Mouse (Mus musculus) heart, embryonic 14.5 days (tissue): ENCODE measurements around the gene Spry2. TPM values are rescaled to one million over a fixed set of nuclear protein-coding genes. Genes with fewer than 3 reads are reported as not detected.

Experiments used
- ATAC-seq: fragments of 200-750 bp; cut with Nextera tagmentation; 2 replicates; pipeline ENCODE4 v1.8.0; 2017; ENCODE audit warnings: low read depth, moderate TSS enrichment; ENCODE audit not compliant: insufficient number of reproducible peaks, insufficient read depth, low FRiP score
- H3K27ac ChIP-seq, 2 experiments: fragments of 200-500 bp in 1 of 2; fragments of 300-500 bp in 1 of 2; sonication (generic) in 1 of 2; replicated peaks in 1 of 2; 2 replicates each; pipeline ENCODE4 v1.5.1; 2012 to 2014; ENCODE audit warnings: low read depth in 2 of 2, low read length in 2 of 2, control low read depth in 1 of 2, mild to moderate bottlenecking in 1 of 2, mixed read lengths in 1 of 2; ENCODE audit not compliant: control insufficient read depth in 1 of 2, insufficient read depth in 1 of 2
- H3K27me3 ChIP-seq: fragments of 300-500 bp; sonication (generic); 2 replicates; pipeline ENCODE4 v1.6.1; 2014; ENCODE audit warnings: mild to moderate bottlenecking, low read length, control low read depth; ENCODE audit not compliant: control insufficient read depth, insufficient read depth
- H3K36me3 ChIP-seq: fragments of 300-500 bp; sonication (generic); 2 replicates; pipeline ENCODE4 v1.6.1; 2014; ENCODE audit warnings: mild to moderate bottlenecking, control low read depth, low read length, mixed read lengths; ENCODE audit not compliant: control insufficient read depth, insufficient read depth
- H3K4me1 ChIP-seq, 2 experiments: fragments of 200-500 bp in 1 of 2; fragments of 300-500 bp in 1 of 2; sonication (generic) in 1 of 2; 2 replicates each; pipeline ENCODE4 v1.6.1; 2012 to 2014; ENCODE audit warnings: low read length in 2 of 2, control low read depth in 1 of 2, mixed read lengths in 1 of 2; ENCODE audit not compliant: control insufficient read depth in 2 of 2, insufficient read depth in 2 of 2
- H3K4me2 ChIP-seq: fragments of 300-500 bp; sonication (generic); 2 replicates; pipeline ENCODE4 v1.6.1; 2014; ENCODE audit warnings: mild to moderate bottlenecking, low read length
- H3K4me3 ChIP-seq, 2 experiments: fragments of 200-500 bp in 1 of 2; fragments of 300-500 bp in 1 of 2; sonication (generic) in 1 of 2; 2 replicates each; pipeline ENCODE4 v1.5.1; 2012 to 2014; ENCODE audit warnings: low read length in 2 of 2, mild to moderate bottlenecking in 2 of 2, control low read depth in 1 of 2, low read depth in 1 of 2, moderate library complexity in 1 of 2; ENCODE audit not compliant: control insufficient read depth in 1 of 2, insufficient read depth in 1 of 2
- H3K9ac ChIP-seq: fragments of 300-500 bp; sonication (generic); 2 replicates; pipeline ENCODE4 v1.6.1; 2014; ENCODE audit warnings: mild to moderate bottlenecking, low read length
- H3K9me3 ChIP-seq: fragments of 300-500 bp; sonication (generic); 2 replicates; pipeline ENCODE4 v1.6.1; 2016; ENCODE audit warnings: low read length, control low read depth; ENCODE audit not compliant: control insufficient read depth
- WGBS: fragments of 180-500 bp; shearing (Covaris S2); extraction: QIAGEN DNeasy Blood & Tissue Kit; methylation state at CpG from one replicate; pipeline ENCODE4 v1.1.7; 2014; 5-methylcytosine and 5-hydroxymethylcytosine counted together
- polyA plus RNA-seq: library from polyadenylated mRNA; unstranded; fragments of >200 nt; fragmentation: Nextera tagmentation; extraction: Ambion mirVana; gene quantifications from 2 replicates; pipeline ENCODE4 v1.2.1, GENCODE M21; 2014

The Spry2 gene
- polyA plus RNA-seq = 62.9 and 66.4 TPM in 2 replicates

DNA sequence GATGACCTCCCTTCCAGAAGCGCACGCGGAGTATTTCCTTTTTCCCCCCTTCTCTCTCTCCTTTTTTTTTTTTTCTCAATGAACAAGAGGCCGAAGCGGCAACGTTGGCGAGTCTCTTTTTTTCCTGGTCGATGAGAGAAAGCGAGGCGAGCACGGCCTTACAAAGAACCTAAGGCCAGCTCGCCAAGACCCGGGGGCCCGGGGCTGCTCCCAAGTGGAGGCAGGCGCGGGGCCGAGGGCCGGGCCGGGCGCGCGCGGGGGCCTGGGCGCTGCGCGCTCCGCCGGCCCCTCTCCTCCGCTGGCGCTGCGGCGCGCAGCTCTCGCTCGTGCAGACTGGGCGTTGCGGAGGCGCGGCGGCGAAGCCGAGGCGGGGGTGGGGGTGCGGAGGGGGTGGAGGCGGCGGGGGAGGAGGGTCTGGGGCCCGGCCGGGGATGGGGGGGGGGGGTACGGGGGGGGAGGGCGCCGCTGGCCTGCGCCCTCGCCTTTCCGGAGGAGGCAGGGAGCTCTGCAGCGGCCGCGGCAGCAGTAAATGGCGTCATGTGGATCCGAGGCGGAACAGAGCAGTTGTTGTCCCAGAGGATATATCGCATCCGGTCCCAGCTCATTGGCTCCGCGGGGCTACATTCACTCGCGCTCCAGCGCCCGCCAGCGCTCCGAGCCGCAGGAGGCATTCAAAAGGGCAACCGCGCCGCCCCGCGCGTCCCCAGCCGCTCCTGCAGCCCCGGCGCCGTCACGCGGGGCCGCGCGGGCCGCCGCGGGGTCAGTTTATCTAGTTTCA, at the start of gene Spry2:
Gene Spry2 (minus strand): TSS at position 29 of the 778 bp plus-strand sequence.
- H3K4me3 ChIP-seq = peak within 1 kb of the TSS; percentile 91 to 99
- H3K9me3 ChIP-seq = no peaks in the 10 kb centered on the region
- H3K4me2 ChIP-seq = peak within 1 kb of the TSS; percentile 98
- H3K36me3 ChIP-seq = peaks cover 13% of the 10 kb centered on the region
- H3K27me3 ChIP-seq = no peaks in the 10 kb centered on the region
- WGBS = under 1% methylated on average over 72 of the region's 89 CpGs
- peaks cover 10 to 12% of the 10 kb centered on the region in 2 experiments; a peak in 3 of 4 replicates for H3K4me1 ChIP-seq
- ATAC-seq = peak; percentile 91
- peak within 1 kb of the TSS; percentile 99 to 100 for H3K27ac ChIP-seq
- H3K9ac ChIP-seq = peak within 1 kb of the TSS; percentile 99

GRCm38 (mm10) chr14:105941353-105941752, 44.7 kb upstream of the Spry2 start:
- Histone ChIP-seq H3K4me1 (no peaks in the 10 kb centered on the region), H3K4me3 (no peak overlapping the region), H3K4me2 (peak overlapping the region; percentile 18), H3K36me3 (no peaks in the 10 kb centered on the region), H3K9me3 (no peaks in the 10 kb centered on the region), H3K27ac (no peak overlapping the region), H3K27me3 (no peaks in the 10 kb centered on the region), H3K9ac (no peak overlapping the region)
- ATAC-seq = no peak
- 40% methylated on average over 9 of the region's 9 CpGs for WGBS

DNA sequence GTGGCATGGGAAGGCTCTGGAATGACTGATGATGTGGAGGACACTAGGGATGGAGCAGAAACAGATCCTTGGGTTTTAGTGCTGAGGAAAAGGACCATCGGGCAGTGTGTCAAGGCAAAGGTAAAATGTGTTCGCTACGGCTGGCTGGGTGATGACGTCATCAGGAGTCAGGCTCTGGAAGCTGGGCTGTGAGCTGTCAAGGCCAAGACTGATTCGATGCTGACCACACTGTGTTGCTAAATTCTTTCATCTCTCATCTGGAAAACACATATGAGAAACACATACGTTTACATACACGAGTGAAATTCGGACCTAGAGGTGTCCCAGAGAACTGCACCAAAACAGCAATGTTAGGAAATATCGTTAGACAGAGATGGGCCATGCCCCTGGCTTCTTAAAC, 30.1 kb upstream of the Spry2 start:
- Histone ChIP-seq H3K4me3 (no peak overlapping the region), H3K27me3 (no peaks in the 10 kb centered on the region), H3K9ac (no peak overlapping the region), H3K9me3 (no peaks in the 10 kb centered on the region), H3K4me1 (peaks cover 3 to 12% of the 10 kb centered on the region in 2 experiments; a peak in 3 of 4 replicates), H3K36me3 (no peaks in the 10 kb centered on the region), H3K27ac (no peak overlapping the region), H3K4me2 (no peak overlapping the region)
- ATAC-seq = no peak
- WGBS = 60% methylated on average over 9 of the region's 9 CpGs

DNA sequence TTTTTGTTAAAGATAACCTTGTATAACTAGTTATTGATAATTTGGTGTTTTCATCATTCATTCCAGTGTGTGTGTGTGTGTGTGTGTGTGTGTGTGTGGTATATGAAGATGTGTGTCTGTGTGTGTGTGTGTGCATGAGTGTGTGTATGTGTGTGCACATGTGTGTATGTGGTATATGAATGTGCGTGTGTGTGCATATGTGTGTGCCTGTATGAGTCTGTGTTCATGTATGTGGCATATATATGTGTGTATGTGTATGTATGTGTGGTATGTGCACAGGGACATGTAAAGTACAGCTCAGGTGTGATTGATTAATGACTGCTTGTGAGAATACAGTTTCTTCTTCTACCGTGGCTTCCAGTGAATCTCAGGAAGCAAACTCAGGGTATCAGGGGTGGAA, 28.7 kb upstream of the Spry2 start:
- WGBS = 87% methylated on average over 2 of the region's 2 CpGs
- Histone ChIP-seq H3K36me3 (no peaks in the 10 kb centered on the region), H3K27me3 (no peaks in the 10 kb centered on the region), H3K9ac (no peak overlapping the region), H3K4me1 (peaks cover 10 to 26% of the 10 kb centered on the region in 2 experiments), H3K9me3 (no peaks in the 10 kb centered on the region), H3K4me2 (no peak overlapping the region), H3K4me3 (no peak overlapping the region), H3K27ac (no peak overlapping the region)
- no peak for ATAC-seq

DNA sequence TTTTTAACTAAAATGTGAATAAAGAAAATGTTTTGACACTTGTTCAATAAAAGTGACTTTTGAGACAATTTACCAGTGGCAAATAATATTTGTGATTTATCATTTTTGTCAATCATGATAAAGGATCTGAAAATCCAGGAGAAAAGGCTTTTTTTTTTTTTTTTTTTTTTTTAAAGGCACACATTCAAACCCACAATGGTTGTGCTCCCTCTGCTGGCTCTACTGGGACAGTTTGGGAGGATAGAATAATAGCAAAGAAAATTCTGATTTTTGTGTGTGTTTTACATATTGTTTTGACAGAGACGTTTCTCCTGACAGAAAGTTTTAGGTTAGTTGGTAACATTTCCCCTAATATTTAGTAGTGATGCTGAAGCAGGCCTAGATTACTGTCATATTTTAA, 28.1 kb upstream of the Spry2 start:
- no peak for ATAC-seq
- Histone ChIP-seq H3K27ac (no peak overlapping the region), H3K36me3 (no peaks in the 10 kb centered on the region), H3K9me3 (no peaks in the 10 kb centered on the region), H3K4me1 (peaks cover 12 to 27% of the 10 kb centered on the region in 2 experiments), H3K4me3 (no peak overlapping the region), H3K4me2 (no peak overlapping the region), H3K27me3 (no peaks in the 10 kb centered on the region), H3K9ac (no peak overlapping the region)
- 24% methylated on average over 1 of the region's 1 CpGs for WGBS

DNA sequence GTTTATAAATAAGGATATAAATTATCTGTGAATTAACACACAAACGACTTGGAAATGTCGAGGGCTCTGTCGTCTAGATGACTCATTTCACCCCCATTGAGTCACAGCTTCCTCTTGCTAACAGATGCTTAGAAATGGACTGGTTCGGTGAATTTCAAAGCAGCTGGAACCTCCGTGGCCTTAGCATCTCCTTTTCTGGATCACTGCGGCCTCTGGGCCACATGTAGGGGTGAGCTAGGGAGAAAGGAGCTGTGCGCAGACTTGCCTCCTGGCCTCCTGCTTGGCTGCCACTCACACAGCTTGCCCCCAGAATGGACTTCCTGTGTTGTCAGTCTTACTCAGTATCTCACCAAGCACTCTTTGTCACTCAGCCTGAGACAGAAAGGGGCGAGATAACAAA, 26.3 kb upstream of the Spry2 start:
- 7% methylated on average over 8 of the region's 8 CpGs for WGBS
- H3K9ac ChIP-seq = no peak overlapping the region
- H3K27ac ChIP-seq = peak overlapping the region in 1 of 2 experiments; percentile 58; a peak in 2 of 4 replicates
- H3K4me3 ChIP-seq = no peak overlapping the region
- H3K27me3 ChIP-seq = no peaks in the 10 kb centered on the region
- H3K4me2 ChIP-seq = 0 out of 2 replicates have a peak overlapping the region, but pooled peaks have one; percentile 13
- peaks cover 12 to 27% of the 10 kb centered on the region in 2 experiments for H3K4me1 ChIP-seq
- no peaks in the 10 kb centered on the region for H3K9me3 ChIP-seq
- no peaks in the 10 kb centered on the region for H3K36me3 ChIP-seq
- 0 out of 2 replicates have a peak, but pooled peaks have one; percentile 31 for ATAC-seq

DNA sequence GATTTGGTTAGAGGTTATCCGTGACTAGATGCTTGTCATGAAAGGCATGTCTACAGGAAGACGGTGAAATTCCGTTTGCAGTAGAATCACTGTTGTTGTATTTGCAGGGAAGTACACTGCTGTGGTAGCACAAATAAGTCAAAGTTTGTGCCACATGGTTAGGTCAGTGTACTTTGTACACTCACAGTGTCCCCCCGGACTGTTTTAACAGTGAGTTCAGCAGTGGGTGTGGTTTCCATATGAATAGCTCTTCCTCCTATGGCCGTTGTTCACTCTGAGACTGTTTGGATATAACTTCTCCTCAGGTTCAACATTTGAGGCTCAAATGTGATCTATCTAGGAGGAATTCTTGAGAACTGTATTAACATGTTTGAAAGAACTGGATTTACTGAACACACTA, 25.8 kb upstream of the Spry2 start:
- Histone ChIP-seq H3K27ac (0 out of 4 replicates have a peak overlapping the region, but pooled peaks of 1 of the 2 experiments have one; percentile 10), H3K9me3 (no peaks in the 10 kb centered on the region), H3K4me3 (no peak overlapping the region), H3K9ac (no peak overlapping the region), H3K36me3 (no peaks in the 10 kb centered on the region), H3K4me2 (no peak overlapping the region), H3K4me1 (peaks cover 12 to 27% of the 10 kb centered on the region in 2 experiments), H3K27me3 (no peaks in the 10 kb centered on the region)
- ATAC-seq = no peak
- WGBS = 29% methylated on average over 5 of the region's 5 CpGs
